Mouse (Mus musculus) CH12.LX (cell line): ENCODE results near the gene Spag7. TPM values are rescaled to one million over a fixed set of nuclear protein-coding genes. Genes with fewer than 3 reads are reported as not detected.
A peak's percentile ranks its signal among the peaks of the same experiment; 100 is the strongest.

Experiments
- DNase-seq: peaks from one replicate; pipeline ENCODE4 v3.0.0-alpha.2; 2013; ENCODE audit errors: extremely low read depth
- H3K27ac ChIP-seq: 2 replicates; pipeline ENCODE4 v1.5.1; 2012; ENCODE audit warnings: low read depth, mild to moderate bottlenecking, control low read depth, moderate library complexity; ENCODE audit not compliant: insufficient read depth
- H3K27me3 ChIP-seq: replicated peaks from 2 replicates; pipeline ENCODE3; 2012; ENCODE audit warnings: inconsistent platforms
- H3K36me3 ChIP-seq, 2 experiments: replicated peaks in 1 of 2; 2 replicates each; pipeline versions ENCODE3 to v1.6.1; 2012; ENCODE audit warnings: inconsistent platforms in 1 of 2, low read length in 1 of 2, mild to moderate bottlenecking in 1 of 2, mixed read lengths in 1 of 2, moderate library complexity in 1 of 2; ENCODE audit not compliant: control insufficient read depth in 1 of 2, insufficient read depth in 1 of 2
- H3K4me1 ChIP-seq, 2 experiments: 2 replicates each; pipeline ENCODE4 v1.6.1; 2012; ENCODE audit warnings: inconsistent platforms in 1 of 2, moderate library complexity in 1 of 2; ENCODE audit not compliant: insufficient read depth in 2 of 2, control insufficient read depth in 1 of 2
- H3K4me2 ChIP-seq: 2 replicates; pipeline ENCODE4 v1.6.1; 2012; ENCODE audit warnings: low read depth, mild to moderate bottlenecking, control low read depth; ENCODE audit not compliant: poor library complexity, insufficient read depth, severe bottlenecking
- H3K4me3 ChIP-seq, 3 experiments: fragments of 150-350 bp in 1 of 3; sonication (generic) in 1 of 3; replicated peaks in 1 of 3; 2 replicates each; pipeline versions ENCODE3 to v1.5.1; 2011 to 2012; ENCODE audit warnings: low read depth in 2 of 3, low read length in 2 of 3, mild to moderate bottlenecking in 2 of 3, moderate library complexity in 2 of 3, control low read depth in 1 of 3, improper control_type of control experiment in 1 of 3, inconsistent platforms in 1 of 3, mixed read lengths in 1 of 3; ENCODE audit not compliant: poor library complexity in 1 of 3
- H3K79me2 ChIP-seq: replicated peaks from 2 replicates; pipeline ENCODE4 v1.6.1; 2012; ENCODE audit warnings: mild to moderate bottlenecking, moderate library complexity; ENCODE audit not compliant: control insufficient read depth, poor library complexity, insufficient read depth, severe bottlenecking; ENCODE audit errors: extremely low read depth
- H3K9ac ChIP-seq: 2 replicates; pipeline ENCODE4 v1.6.1; 2012; ENCODE audit warnings: low read depth, mild to moderate bottlenecking, control low read depth, moderate library complexity; ENCODE audit not compliant: insufficient read depth
- H3K9me3 ChIP-seq: replicated peaks from 2 replicates; pipeline ENCODE3; 2012; ENCODE audit warnings: low read length, inconsistent platforms, mixed read lengths
- CHD1 ChIP-seq: IDR thresholded peaks from 2 replicates; pipeline ENCODE4 v1.6.1; 2012; ENCODE audit warnings: low read depth, low read length, improper control_type of control experiment, inconsistent platforms
- E2F4 ChIP-seq: IDR thresholded peaks from 2 replicates; pipeline ENCODE4 v1.6.1; 2011; ENCODE audit warnings: low read depth, low read length, improper control_type of control experiment; ENCODE audit not compliant: insufficient replicate concordance
- ELF1 ChIP-seq: IDR thresholded peaks from 2 replicates; pipeline ENCODE4 v1.6.1; 2014; ENCODE audit warnings: low read depth, mild to moderate bottlenecking, inconsistent platforms, low read length, improper control_type of control experiment
- JUND ChIP-seq: conservative IDR thresholded peaks from 2 replicates; pipeline ENCODE4 v1.6.1; 2011; ENCODE audit warnings: low read depth, low read length, improper control_type of control experiment
- MAFK ChIP-seq: IDR thresholded peaks from 2 replicates; pipeline ENCODE4 v1.6.1; 2011; ENCODE audit warnings: low read length, improper control_type of control experiment; ENCODE audit not compliant: insufficient replicate concordance
- MAX ChIP-seq: IDR thresholded peaks from 2 replicates; pipeline ENCODE4 v1.6.1; 2011; ENCODE audit warnings: low read length, improper control_type of control experiment
- MXI1 ChIP-seq: IDR thresholded peaks from 2 replicates; pipeline ENCODE4 v1.6.1; 2011; ENCODE audit warnings: mild to moderate bottlenecking, low read depth, low read length, improper control_type of control experiment
- MYC ChIP-seq: IDR thresholded peaks from 2 replicates; pipeline ENCODE4 v1.6.1; 2011; ENCODE audit warnings: low read depth, mild to moderate bottlenecking, improper control_type of control experiment, low read length
- PAX5 ChIP-seq: IDR thresholded peaks from 2 replicates; pipeline ENCODE4 v1.6.1; 2012; ENCODE audit warnings: low read length, inconsistent platforms, mixed read lengths
- POLR2A ChIP-seq: IDR thresholded peaks from 2 replicates; pipeline ENCODE4 v1.6.1; 2011; ENCODE audit warnings: low read depth, mild to moderate bottlenecking, improper control_type of control experiment, low read length
- SIN3A ChIP-seq: IDR thresholded peaks from 2 replicates; pipeline ENCODE4 v1.6.1; 2012; ENCODE audit warnings: low read length, improper control_type of control experiment, inconsistent platforms
- TBP ChIP-seq: conservative IDR thresholded peaks from 2 replicates; pipeline ENCODE4 v1.6.1; 2011; ENCODE audit warnings: low read depth, low read length, improper control_type of control experiment
- USF2 ChIP-seq: conservative IDR thresholded peaks from 2 replicates; pipeline ENCODE4 v1.6.1; 2011; ENCODE audit warnings: low read depth, low read length, improper control_type of control experiment
- ZKSCAN1 ChIP-seq: IDR thresholded peaks from 2 replicates; pipeline ENCODE4 v1.6.1; 2012; ENCODE audit warnings: low read depth, inconsistent platforms, low read length, improper control_type of control experiment, borderline replicate concordance
- ZMIZ1 ChIP-seq: IDR thresholded peaks from 2 replicates; pipeline ENCODE4 v1.6.1; 2012; ENCODE audit warnings: low read depth, mild to moderate bottlenecking, inconsistent platforms, low read length, improper control_type of control experiment
- ZNF384 ChIP-seq: IDR thresholded peaks from 2 replicates; pipeline ENCODE4 v1.6.1; 2012; ENCODE audit warnings: low read depth, low read length, improper control_type of control experiment, inconsistent platforms
- dilution Hi-C: fragments of 300-500 bp; cut with MboI; formaldehyde crosslinking; loops from 2 replicates; pipeline ENCODE4 v1.14.3; 2020; ENCODE audit warnings: low sequenced_read_pairs; ENCODE audit not compliant: extremely low pct_unique_long_range_greater_than_20kb, extremely low pct_ligation_motif_present
- in situ Hi-C: fragments of 300-500 bp; cut with MboI; formaldehyde crosslinking; loops from 3 replicates; pipeline ENCODE4 v1.14.3; 2019; ENCODE audit warnings: low sequenced_read_pairs, low pct_ligation_motif_present, low pct_unique_long_range_greater_than_20kb, mixed read lengths
- polyA plus RNA-seq: library from polyadenylated mRNA; unstranded; fragments of >175 nt; gene quantifications from 2 replicates; pipeline ENCODE4 v1.2.1, GENCODE M21; 2012; ENCODE audit warnings: low read depth; ENCODE audit not compliant: insufficient read length
- total RNA-seq, 2 experiments: library from RNA; depleted of rRNA; stranded (reverse); fragments of 300-350 nt in 1 of 2; fragments of >200 nt in 1 of 2; gene quantifications; 2 replicates each; pipeline ENCODE4 v1.2.3; 2012 to 2014

Spag7 gene
- total and polyA plus RNA-seq, 3 experiments, result 93.5 to 120 (median 105) TPM

- TF ChIP-seq JUND, result no peak; the same call in 1 of the 2 replicates
These were observed 548 bp upstream of the Spag7 start (continued) for GRCm38 (mm10) chr11:70669582-70670345.

- peak overlapping the region; percentile 29; the same call in 1 of the 2 replicates for H3K27ac ChIP-seq
- no peaks in the 10 kb centered on the region for H3K27me3 ChIP-seq
- TF ChIP-seq MXI1, result peak; percentile 48; the same call in 1 of the 2 replicates
- no peak for TF ChIP-seq MYC
- TF ChIP-seq ELF1, result no peak
- no peak for TF ChIP-seq JUND
- TF ChIP-seq ZNF384, result no peak
- TF ChIP-seq USF2, result no peak
- no peak for TF ChIP-seq MAFK
- no peak; the same call in 1 of the 2 replicates for TF ChIP-seq POLR2A
- TF ChIP-seq TBP, result 0 out of 2 replicates have a peak, but pooled peaks have one; percentile 59
- TF ChIP-seq ZMIZ1, result no peak; the same call in 1 of the 2 replicates
- 0 out of 2 replicates have a peak, but pooled peaks have one; percentile 71 for TF ChIP-seq SIN3A
- TF ChIP-seq E2F4, result no peak
- no peak for TF ChIP-seq CHD1
- TF ChIP-seq PAX5, result no peak
- TF ChIP-seq MAX, result no peak
- TF ChIP-seq ZKSCAN1, result no peak
- TF ChIP-seq, all 38 proteins: peak for 3
- Histone ChIP-seq H3K79me2 (peaks cover 22% of the 10 kb centered on the region), H3K9me3 (no peaks in the 10 kb centered on the region), H3K4me2 (peak overlapping the region; percentile 79), H3K9ac (peak overlapping the region; percentile 87), H3K4me1 (peaks cover 10 to 37% of the 10 kb centered on the region in 2 experiments), H3K4me3 (peak overlapping the region; percentile 69 to 92 (median 72)), H3K36me3 (peaks cover 43 to 67% of the 10 kb centered on the region in 2 experiments)
- dilution Hi-C loops, result no loop called here
- in situ Hi-C loops, result no loop called here
- DNase-seq, result no peak
These were observed 863 bp downstream of the Spag7 start for GRCm38 (mm10) chr11:70668335-70668770.
